Mouse (Mus musculus) adrenal gland, postnatal 25 days (tissue): ENCODE results near the gene Itm2b. TPM values are rescaled to one million over a fixed set of nuclear protein-coding genes. Genes with fewer than 3 reads are reported as not detected.
A peak's percentile ranks its signal among the peaks of the same experiment; 100 is the strongest.

Experiments used
- DNase-seq: peaks from one replicate; pipeline ENCODE4 v3.0.0; 2021; ENCODE audit warnings: mixed read lengths
- total RNA-seq: library from RNA; stranded (reverse); gene quantifications from 2 replicates; pipeline ENCODE4 v1.2.3, GENCODE M21; 2021

The Itm2b gene
- total RNA-seq, 1 experiment from 2014 or later = 1,010 TPM

DNA sequence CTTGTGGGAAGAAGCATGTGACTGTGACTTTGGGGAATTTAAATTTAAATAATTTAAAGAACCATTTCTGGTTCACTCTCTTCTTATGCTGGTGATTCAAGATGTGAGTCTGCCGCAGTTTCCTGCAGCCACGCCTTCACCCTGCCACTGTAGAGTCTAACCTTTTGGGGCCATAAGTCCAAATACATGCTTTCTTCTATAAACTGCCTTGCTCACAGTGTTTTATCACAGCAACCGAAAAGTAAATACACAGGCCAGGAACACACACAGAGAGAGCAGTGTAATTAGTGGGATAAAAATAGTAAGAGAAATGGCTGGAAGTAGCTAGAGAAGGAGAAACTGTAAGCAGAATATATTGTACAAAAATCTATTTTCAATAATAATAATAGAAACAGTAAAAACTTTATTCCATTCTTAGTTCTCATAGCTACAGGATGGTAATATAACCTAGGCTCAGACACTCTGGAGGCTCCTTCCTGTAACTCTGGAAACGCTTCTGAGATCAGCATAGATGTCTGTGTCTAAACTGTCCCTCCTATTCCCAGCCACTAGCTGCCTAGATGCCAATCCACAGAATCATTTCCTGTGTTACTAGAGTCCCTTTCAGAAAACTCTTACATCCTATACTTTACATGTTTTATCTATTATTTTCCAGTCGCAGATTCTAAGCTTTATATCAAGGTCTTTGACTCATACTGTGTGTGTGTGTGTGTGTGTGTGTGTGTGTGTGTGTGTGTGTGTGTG, 9.3 kb upstream of the Itm2b start:
- no peak for DNase-seq

DNA sequence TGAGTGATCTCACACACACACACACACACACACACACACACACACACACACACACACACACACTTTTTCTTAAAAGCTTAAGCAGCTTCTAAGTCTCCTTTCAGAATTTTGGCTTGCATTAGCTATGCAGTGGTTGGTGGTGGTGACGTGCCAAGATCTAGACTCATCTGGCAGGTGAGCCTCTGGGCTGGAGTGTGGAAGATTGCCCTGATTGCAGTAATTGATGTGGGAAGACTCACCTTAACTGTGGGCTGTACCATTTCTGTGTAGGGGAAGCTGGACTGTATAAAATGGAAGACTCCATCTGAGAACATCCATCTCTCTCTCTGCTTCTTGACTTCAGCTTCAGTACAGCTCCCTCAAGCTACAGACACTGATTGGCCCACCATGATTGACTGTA, 6.4 kb upstream of the Itm2b start:
- DNase-seq = no peak

DNA sequence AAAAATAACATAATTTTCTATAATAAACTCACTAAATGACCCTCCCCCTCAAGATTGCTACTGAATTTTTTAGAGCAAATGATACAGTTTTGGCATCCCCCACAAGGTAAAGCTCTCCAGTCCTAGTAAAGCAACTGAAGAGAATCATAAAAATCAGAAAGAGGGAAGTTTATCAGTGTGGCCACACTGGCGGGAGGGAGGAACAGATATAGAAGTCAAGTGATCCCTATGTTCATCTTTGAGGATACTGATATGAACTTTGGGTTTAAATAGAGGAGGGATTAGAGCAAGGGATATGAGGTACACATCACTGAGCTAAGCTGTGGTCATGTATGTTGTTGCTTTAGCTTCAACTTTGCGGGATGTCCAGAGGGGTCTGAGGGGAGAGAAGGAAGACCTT, 5.1 kb upstream of the Itm2b start:
- no peak for DNase-seq

DNA sequence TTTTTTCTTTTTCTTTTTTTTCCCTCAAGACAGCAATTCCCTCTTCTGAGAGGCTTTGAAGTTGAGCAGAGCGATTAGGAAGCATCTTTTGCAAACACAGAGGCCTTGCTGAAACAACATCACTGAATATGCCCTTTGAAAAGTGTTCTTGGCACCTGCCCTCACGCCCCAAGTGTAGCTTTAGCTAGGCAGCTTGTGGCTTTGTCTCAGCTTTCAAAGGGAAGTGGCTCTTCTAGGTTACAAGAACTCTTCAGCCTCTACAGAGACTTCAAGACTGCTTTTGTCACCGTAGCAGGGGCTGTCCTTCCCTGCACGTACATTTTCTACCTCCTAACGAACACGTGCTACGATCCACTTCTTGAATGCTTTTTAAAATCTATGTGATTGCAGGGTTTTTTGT, 4.0 kb upstream of the Itm2b start:
- no peak for DNase-seq

DNA sequence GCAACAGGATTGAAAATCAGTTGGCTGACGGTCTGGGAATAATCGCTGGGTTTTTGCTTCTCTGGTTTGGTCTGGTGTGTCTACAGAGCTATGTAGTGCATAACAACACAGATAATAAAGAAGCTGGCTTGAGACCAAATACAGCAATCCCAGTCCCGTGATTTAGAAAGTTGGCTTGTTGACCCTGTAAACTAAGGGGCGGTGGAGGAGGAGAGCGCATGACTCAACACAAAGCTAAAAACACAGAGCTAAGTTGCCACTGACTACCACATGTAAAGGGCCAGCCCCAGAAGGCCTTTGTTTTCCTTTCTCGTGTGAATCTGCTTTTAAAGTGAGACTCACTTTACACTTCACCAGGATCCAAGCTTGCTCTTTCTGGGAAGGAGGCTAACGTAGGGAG, 3.5 kb upstream of the Itm2b start:
- no peak for DNase-seq

DNA sequence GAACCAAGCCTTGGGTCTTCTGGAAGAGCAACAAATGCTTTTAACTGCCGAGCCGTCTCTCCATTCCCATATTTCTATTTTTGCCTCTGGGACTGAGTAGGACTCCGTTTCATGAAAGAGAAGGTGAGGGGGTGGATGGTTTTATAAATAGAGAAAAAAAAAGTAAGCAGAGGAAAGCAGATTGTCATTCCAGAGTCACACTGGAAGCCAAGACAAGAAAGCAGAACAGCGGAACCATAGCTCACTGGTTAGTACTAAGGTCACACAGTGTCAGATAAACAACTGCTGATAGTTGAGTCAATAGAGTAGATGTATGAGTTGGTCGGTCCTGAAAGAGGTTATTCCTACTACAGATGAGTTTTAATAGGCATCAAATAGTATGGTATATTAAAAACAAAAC, 1.4 kb upstream of the Itm2b start:
- no peak for DNase-seq

DNA sequence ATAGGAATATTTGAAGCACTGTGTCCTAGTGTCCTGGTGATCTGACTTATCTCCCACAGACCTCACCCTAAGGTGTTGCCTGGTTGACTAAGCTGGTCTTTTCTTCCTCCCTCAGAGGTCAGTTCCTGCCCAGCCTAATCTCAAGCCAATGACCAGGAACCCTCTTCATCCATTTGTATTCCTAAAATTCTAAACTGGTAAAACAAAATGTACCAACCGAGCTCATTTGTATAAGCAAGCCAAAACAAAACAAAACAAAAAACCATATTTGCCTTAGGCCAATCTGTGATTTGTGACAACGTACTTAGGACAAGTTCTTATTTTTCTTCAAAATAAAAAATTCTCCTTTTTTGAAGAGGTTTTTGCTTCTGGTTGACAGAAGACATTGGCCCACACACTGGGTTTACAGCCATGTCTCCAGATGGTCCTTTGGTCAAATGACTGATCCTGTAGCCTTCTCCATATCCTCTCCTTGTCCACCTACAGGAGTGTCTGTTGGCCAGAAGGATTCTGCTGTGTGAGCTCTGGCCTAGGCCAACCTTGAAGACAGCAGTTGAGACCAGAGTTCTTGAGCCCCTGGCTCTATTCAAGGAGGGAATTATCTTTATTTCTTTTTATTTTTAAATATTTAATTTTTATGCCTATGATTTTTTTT, 758 bp upstream of the Itm2b start:
- no peak for DNase-seq

DNA sequence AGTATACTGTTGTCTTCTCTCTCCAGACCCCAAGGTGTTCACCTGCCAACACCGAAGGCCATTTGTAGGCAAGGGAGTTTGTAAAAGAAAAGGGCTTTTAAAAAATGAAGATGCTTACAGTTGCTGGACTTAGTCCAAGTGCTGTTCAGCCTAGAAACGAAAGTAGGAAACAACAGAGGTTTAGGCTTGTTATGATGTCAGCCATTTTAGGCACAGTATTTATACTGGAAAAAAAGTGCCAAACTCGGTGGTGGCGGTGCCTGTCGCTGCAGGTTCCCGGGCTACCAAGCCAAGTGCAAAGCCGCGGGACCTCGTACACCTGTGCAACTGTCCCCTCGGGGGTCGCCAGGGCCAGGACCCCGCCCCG, 560 bp downstream of the Itm2b start:
- DNase-seq = no peak

DNA sequence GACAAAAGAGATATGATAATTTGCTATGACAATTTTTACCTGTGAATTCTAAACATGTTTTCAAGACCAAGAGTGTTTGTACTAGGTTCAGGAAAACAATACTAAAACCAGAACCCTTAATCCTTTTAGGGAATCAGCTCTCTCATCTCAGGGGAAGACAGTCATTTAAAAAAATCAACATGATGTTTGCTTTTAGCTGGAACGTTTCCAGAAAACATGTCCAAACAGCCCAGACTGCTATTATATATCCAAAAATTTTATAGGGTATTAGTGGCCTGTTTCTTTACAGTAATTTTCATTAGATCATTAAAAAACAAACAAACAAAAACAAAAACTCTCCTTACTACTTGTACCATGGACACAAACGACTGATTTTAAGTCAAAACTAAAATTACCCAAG, 1.3 kb downstream of the Itm2b start:
- no peak for DNase-seq

DNA sequence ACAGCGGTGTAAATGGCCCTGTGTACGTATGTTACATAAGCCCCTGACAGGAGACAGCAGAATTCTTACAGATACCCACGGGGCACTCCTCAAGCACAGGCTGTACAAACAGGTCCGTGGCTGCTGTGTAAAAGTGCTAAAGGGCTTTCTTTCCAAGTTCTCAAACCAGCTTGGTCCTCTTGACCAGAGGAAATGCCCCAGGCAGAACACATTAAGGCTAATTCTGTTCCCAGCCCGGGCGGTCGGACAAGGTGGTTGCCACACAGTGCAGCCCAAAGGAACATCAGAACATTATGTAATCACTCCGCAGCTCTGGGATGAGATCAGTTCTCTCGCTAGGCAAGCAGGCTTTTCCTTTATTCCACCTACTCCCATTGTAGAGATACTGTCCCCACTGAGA, 2.4 kb downstream of the Itm2b start:
- peak; percentile 50 for DNase-seq

DNA sequence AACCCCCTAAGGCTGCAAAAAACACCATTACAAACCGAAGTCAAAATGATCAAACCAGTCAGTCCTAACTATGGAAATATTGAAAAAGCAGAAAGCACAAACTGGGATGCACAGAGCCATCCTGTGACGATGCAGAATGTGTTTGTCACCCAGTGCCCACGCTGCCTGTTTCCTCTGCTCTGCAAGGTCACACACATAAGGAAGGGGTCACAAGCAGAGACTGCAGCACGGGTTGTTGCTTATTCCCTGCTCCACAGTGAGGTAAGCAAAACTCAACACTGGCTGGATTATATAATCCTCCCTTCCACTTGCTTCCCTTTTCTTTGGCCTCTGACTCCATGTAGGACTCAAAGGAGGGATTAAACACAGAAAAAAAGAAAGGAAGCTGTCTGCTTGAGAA, 3.5 kb downstream of the Itm2b start:
- no peak for DNase-seq

DNA sequence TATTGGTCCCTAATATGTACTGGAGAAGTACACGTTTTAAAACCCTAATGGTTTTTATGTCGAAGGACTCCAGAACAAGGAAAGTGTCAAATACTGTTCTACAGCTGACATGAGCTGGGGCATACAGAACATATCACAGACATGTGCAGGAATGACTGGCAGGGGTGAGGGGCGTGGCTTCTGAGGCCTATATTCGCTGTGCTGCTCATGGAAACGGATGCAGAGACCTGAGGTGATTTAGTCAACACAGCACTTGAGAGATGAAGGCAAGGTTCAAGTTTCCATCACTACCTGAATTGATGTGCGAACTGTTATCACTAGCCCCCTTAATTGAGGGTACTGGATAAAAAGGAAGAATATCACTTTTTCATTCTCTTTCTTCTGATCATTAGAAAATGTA, 7.3 kb downstream of the Itm2b start:
- DNase-seq = no peak

DNA sequence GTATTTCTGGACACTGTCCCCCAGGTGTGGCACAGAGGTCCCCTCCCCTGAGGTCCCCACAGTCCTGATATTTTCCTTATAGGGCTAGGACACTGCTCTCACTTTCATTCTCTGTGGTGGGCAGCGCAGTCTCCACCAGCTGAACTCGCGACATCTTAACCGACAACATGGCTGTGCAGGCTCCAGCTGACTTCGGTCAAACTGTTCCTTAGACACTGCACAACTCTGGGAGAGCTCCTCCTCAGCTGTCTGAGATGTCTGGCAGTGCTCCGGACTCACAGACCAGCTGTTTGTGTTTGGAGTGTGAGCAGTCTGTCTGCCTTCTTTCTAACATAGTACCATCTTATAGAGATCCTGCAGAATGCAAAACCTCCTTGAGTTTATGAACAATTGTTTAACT, 8.2 kb downstream of the Itm2b start:
- DNase-seq = no peak

DNA sequence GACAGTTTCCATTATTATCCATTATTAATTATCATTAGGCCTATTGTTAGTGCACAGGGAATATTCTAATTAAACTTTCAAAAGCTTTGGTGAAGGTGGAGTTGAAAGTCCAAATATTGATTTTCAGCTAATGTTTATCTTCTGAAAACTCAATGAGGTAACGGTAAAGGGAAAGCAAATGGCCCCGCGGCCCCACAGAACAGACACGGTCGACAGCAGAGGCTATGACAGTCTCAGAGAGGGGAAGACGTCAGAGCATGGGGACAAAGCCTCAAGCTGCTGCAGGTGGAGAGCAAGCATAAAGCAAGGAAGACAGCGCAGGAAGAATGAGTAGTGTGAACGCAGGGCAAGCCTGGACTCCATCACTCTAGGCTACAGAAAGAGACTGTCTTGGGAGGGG, 9.2 kb downstream of the Itm2b start:
- no peak for DNase-seq

DNA sequence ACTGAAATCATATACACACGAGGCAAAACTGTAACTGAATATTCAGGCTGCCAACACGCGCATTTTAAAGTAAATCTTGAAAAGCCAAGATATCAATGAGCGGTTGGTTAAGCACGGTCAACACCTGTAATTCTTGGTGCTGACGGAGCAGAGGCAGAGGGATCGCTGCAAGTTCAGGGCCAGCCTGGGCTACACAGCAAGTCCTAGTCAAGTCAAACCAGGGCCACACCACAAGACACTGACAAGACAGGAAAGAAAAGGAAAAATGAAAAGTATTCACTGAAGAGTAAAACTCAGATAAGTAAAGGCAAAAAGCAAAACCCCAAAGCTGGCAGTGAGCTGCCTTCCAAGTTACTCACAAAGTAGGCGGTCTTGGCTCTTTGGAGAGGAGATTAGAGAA, 9.6 kb downstream of the Itm2b start:
- no peak for DNase-seq

DNA sequence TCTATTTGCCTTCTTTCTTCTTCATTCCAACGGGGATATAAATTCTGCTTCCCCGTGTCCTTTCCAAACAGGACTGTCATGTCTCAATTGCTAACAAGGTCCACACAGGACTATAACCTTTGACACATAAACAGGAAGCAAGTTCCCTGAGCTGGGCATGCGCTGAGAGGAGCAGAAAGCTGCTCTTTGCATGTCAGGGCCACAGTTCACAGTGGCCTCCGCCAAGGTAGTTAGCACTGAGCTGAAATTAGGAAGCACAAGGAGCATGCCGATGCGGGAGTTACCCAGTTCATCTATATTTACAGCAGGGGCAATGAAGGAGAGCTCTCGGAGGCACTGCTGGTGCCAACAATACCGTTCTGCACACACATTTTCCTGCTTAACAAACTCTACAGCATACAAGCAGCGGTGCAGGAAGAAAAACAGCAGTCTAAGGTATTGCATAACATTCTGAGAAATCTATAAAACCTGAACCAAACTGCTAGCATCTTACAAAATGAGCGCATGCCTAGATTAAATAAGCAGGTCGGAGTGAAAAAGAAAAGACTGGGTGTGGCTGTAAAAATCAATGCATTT, 10.7 kb downstream of the Itm2b start:
- DNase-seq = peak; percentile 49

DNA sequence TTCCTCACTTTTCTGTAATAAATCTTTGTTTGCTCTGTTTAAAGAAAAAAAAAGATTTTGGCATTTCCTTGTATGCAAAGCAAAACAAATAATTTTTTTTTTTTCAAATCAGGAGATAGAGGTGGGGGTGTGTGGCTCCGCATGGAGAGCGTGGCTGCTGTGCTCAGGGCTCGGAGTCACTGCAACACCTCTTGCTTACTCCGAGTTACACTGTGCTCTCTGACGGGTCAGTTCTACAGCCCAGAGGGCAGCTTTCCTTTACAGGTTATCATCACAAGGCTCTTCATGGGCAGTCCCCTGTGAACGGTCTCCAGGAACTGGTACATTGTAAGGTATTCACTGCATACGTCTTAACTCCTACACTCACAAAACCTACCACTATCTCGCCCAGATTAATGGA, 11.5 kb downstream of the Itm2b start:
- no peak for DNase-seq

DNA sequence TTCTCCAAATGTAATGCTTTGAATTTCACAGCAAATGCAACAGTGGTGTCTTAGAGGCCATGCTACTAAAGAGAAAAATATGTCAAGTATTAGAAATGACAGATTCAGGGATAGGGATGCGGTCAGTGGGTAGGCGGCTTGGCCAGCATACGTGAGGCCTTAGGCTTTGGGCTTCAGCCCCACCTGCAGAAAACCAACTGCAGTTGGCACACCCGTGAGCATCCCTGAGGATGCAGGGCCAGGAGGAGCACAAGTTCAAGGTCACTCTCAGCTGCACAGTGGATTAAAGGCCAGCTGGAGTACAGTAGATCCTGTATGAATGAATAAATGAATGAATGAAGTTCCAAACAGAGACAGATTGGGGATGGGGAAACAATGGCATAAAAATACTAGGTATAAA, 12.1 kb downstream of the Itm2b start:
- DNase-seq = no peak

DNA sequence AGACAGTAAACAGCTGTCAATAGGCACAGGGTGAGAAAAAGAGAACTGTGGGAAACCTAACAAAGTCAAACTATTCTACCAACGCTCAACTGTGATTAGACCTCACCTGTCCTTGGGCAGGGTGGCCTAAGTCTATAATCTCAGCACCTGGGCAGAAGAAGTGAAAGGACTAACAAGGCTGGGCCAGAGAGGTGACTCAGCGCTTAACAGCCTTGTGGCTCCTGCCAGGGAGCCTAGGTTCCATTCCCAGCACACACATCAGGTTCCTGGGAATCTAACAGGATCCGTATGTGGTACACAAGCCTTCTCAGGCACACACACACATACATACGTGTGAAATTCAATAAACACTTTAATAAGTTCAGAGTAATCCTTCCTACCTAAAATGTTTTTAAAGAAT, 13.5 kb downstream of the Itm2b start:
- no peak for DNase-seq

DNA sequence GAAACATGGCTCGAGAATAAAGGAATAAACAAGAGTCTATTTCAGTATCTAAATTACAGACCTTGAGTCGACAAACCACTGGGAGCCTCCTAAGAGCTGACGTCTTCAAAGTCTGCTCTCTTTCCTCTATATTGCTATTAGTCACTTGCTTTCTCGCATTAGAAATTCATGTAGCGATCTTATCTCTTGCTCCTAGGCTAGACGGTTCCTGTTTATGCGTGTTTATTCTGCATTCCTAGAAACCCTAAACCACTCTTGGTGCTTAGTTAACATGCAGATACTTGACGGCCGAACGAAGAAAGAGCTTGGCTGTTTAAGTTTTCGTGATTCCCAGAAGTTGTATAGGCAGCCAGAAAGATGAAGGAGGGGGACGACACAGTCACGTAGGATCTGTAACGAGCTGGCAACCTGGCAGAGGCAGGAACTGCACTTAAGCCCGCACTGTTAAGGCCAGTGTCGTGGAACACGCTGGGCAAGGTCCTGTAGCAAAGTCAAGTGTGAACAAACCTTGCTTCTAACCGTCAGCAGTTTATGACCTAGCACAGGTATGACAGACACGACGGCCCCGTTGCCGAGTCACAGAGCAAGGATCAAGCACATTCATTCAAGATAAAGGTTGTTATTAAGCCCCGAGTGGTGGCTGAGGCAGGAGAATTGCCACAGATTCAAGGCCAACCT, 14.3 kb downstream of the Itm2b start:
- DNase-seq = no peak

DNA sequence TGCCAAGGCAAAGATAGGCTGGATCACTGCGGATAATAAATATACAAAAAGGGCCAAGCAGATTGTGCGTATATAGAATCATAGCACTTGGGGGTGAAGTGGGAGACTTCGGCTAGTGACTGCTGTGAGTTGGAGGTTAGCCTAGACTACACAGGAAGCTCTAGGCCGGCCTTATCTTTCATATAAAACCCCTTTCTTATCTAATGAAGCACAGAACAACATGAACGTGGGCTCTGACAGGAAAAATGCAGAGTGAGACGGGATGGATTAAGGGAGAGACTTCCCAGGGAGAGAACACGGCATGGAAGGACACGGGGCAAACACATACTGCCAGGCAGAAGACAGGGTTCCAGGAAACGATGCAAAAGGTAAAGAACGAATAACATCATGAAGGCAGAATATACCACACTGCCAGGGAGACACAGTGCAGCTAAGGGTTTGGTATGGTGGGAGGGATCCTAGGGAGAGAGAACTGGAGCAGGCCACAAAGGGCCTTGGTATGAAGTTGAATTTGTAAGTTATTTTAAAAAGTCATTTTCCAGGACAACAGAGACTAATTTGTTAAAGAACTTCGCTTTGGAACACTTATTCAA, 14.9 kb downstream of the Itm2b start:
- DNase-seq = no peak

DNA sequence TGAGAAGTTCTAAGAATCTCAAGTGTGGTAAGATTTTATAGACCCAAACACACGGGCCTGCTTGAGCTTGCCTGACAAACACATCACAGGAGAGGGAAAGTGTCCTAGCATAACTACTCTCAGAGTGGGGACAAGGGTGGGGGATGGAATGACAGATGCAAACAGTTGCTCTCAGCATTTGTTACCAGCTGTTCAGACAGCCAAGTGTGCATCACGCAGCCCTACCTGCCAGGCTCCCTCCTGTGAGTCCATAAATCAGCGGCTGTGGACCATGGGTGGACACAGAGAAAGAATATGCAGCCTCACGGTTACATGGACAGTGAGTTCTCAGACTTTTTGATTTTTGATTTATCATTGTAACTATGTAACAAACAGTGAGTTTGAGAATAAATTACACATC, 15.5 kb downstream of the Itm2b start:
- no peak for DNase-seq

DNA sequence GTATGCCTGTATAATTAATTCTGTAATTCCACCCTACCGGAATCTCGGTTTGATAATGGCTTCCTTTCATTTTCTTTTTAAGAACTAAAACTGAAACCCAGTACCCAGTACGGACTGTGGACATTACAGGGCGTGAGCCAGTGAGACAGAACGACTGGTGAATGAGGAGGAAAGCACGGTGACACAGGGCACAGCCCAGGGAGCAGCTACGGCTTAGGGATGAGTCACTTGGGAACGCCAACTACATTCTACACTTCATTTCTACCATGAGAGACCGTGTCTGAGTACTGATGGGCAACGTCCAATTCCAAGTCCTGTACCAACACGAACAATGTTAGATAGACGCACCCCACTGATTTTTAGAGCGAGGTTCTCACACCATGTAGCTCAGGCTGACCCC, 16.1 kb downstream of the Itm2b start:
- no peak for DNase-seq
